Mouse (Mus musculus): ENCODE measurements around the gene Olfr1269.

Olfr1269 gene

GRCm38 (mm10) chr2:90121312-90121711 is at the start of gene Olfr1269:
Gene Olfr1269 (minus strand): TSS chr2:90121412.
- no peak for DNase-seq (ENCODE audit: low read depth, low spot score)

GRCm38 (mm10) chr2:90153916-90154315 is 32.7 kb upstream of the Olfr1269 start:
- no peak for DNase-seq (ENCODE audit: low read depth, low spot score)

- DNase-seq (ENCODE audit: low read depth, low spot score), result no peak
Observed at GRCm38 (mm10) chr2:90152991-90153390, 31.8 kb upstream of the Olfr1269 start, which contains the start of gene Olfr1270. Gene Olfr1270 (minus strand): TSS chr2:90153091.

GRCm38 (mm10) chr2:90142196-90142595 is 21.0 kb upstream of the Olfr1269 start, which contains the start of gene Olfr32:
Gene Olfr32 (minus strand): TSS chr2:90142296.
- DNase-seq (ENCODE audit: low read depth, low spot score), result no peak

GRCm38 (mm10) chr2:90070065-90070464 is 51.1 kb downstream of the Olfr1269 start:
- DNase-seq (ENCODE audit: low read depth, low spot score), result no peak

Measured in R1 (cell line).